Mouse (Mus musculus) retina, embryonic 14.5 days (tissue): ENCODE data around the gene Ankrd17.
A peak's percentile ranks its signal among the peaks of the same experiment; 100 is the strongest.

Source experiments
- DNase-seq: peaks from one replicate; pipeline ENCODE4 v3.0.0-alpha.2; 2015; ENCODE audit warnings: low spot score

The Ankrd17 gene

DNA sequence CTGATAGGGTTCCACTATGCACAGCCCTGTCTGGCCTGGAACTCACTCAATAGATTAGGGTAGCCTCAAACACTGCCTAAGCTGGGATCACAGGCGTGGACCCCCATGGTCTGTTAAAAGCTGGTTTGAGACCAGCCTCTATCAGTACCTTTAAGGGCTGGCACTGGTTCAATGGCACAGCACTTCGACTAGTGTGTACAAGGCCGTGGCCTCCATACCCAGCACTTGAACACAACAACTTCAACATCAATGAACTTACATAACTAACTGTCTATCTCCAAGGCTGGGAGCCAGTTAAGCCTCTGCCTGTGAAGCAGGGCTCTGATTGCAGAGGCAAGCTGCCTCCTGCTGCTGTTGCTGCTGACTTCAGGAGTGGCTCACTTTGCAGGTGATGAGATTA is 148.6 kb downstream of the Ankrd17 start:
- DNase-seq, result no peak

- DNase-seq, result no peak
Observed at GRCm38 (mm10) chr5:90217226-90217625, 149.2 kb downstream of the Ankrd17 start.

- DNase-seq, result no peak
Observed at GRCm38 (mm10) chr5:90213356-90213755, 153.0 kb downstream of the Ankrd17 start.

GRCm38 (mm10) chr5:90203168-90203567 is 163.2 kb downstream of the Ankrd17 start:
- DNase-seq, result peak; percentile 84

DNA sequence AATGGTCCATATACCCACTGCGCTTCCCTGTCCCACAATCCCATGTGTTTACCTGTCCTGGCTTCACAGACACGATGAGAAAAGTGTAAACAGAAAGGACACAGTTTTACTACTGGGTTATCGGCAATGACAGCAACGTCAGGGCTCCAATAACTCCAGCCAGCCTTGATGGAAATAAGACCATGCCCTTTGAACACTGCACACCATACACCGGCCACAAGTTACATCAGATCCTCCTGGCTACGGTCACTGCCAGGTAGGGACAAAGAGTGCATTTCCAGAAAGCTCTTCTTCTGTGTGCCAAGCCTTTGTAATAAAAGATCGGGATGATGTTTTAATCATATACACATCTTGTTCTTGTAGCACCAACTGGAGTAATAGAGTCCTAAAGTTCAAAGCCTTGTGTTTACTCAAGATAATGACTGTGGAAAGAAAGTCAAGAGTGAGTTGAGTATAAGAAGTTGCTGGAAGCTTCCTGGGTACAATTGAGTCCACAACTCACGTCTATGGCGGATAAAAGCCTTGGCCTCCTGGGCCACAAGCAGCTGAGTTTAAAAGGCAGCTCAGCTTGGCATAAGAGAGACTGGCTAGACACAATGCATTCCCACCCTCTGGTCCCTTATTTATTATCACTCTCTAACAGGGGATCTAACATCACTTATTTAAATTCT is 163.8 kb downstream of the Ankrd17 start:
- no peak for DNase-seq

DNA sequence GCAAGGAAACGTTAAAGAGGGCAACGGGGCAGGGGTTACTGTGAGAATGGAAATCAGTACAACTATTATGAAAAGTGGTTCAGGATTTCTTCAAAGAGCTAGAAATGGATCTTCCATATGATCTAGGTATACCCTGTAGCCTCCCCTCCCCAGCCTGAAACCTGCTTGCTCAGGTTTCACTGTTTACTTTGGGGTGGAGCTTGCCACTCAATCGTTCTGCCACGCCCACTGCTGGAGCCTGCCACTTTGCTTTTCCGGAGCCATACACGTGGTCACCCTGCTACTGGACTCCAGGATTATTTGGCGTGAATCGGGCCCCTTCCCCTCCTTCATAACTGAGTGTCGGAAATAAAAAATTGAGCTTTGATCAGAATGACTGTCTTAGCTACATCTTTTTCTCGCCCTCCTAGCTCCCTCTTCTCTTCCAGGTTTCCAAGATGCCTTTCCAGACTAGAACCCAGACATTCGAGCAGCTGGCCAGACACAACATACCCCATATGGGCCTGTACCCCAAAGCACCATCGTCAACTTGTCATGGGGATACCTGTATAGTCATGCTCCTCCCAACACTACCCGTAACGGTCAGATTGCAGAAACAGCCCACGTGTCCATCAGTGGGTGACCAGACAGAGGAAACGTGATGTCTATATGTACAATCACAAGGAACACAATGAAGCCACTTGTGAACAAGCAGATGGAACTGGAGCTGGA is 166.3 kb downstream of the Ankrd17 start:
- DNase-seq, result no peak

- DNase-seq, result peak; percentile 84
Observed at GRCm38 (mm10) chr5:90194831-90195230, 171.5 kb downstream of the Ankrd17 start.

DNA sequence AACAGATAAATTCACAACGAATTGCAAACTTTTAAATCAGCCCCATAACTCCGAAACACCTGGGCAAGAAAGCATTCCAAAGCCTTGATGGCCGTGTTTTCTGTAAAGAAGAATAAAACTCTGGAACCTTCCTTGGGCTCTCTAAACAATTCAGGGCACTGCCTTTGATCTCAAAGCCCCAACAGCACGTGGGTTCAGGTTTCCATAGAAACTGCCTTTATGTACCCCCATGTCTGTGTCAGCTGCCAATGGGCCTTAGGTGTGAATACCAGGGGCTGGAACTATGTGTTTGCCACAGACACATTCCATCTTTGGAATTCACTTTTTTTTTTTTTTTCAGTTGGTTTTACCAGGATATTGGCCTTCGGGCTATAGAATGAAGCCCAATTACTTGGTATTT is 183.6 kb downstream of the Ankrd17 start:
- no peak for DNase-seq

GRCm38 (mm10) chr5:90179094-90179493 is 187.3 kb downstream of the Ankrd17 start:
- DNase-seq, result no peak

DNA sequence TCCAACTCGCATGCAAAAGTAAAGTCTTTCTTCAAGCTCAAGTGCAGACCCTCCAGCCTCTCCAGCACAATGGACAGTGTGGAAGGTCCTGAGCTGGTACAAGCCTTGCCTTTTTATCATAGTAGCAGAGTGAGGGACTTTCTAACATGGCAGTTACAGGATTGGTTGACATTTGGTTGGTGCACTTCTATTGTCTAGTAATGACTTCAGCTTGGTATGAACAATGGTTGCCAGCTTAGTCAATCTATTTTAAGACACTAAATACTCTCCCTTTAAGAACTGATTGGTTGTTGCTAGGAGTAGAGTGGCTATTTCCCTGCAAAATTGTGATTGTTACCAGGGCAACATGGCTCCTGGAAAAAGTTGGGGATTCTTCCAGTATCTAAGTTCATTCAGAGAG is 188.3 kb downstream of the Ankrd17 start:
- no peak for DNase-seq
